Comparison of ENCODE assay signal across 13 mouse cellular contexts in genomic region chr7:34340841-34341240, GRCm38 (mm10).
"Had no signal": no experiment of that assay in that cellular context is flagged by ENCODE, and none has a peak within 500 bp of the region (broad histone marks: within the 10 kb centered on the region; RNA-seq: fewer than 3 reads in every experiment).

No protein-coding gene starts in this region.

- H3K9ac ChIP-seq: liver, embryonic 13.5 days; midbrain, embryonic 12.5 days; midbrain, embryonic 15.5 days; neural tube, embryonic 12.5 days; neural tube, embryonic 15.5 days; stomach, embryonic 15.5 days had no signal

- H3K4me1 ChIP-seq: midbrain, embryonic 12.5 days; midbrain, embryonic 15.5 days; neural tube, embryonic 12.5 days; neural tube, embryonic 15.5 days; stomach, embryonic 15.5 days had no signal

- H3K4me3 ChIP-seq: liver, embryonic 13.5 days; midbrain, embryonic 12.5 days; midbrain, embryonic 15.5 days; neural tube, embryonic 12.5 days; neural tube, embryonic 15.5 days; stomach, embryonic 15.5 days had no signal

- H3K4me2 ChIP-seq: liver, embryonic 13.5 days; midbrain, embryonic 12.5 days; midbrain, embryonic 15.5 days; neural tube, embryonic 12.5 days; neural tube, embryonic 15.5 days; stomach, embryonic 15.5 days had no signal

- ATAC-seq: midbrain, embryonic 15.5 days had no signal

- H3K9me3 ChIP-seq: liver, embryonic 13.5 days; midbrain, embryonic 15.5 days; neural tube, embryonic 15.5 days; stomach, embryonic 15.5 days had no signal

- H3K27ac ChIP-seq: liver, embryonic 13.5 days; midbrain, embryonic 12.5 days; midbrain, embryonic 15.5 days; neural tube, embryonic 12.5 days; neural tube, embryonic 15.5 days; stomach, embryonic 15.5 days had no signal

- DNase-seq: kidney, postnatal 14 days; kidney, postnatal 4 days; liver, embryonic 13.5 days; lung, adult 2 months; right cerebral cortex, adult 18-20 months; right cerebral cortex, postnatal 25 days; spleen, adult 18-20 months; thymus, postnatal 25 days had no signal

- H3K27me3 ChIP-seq: liver, embryonic 13.5 days; midbrain, embryonic 12.5 days; midbrain, embryonic 15.5 days; neural tube, embryonic 12.5 days; neural tube, embryonic 15.5 days; stomach, embryonic 15.5 days had no signal
